Mouse (Mus musculus) monocyte, adult 59 days (primary cell): ENCODE measurements around the gene Rps11. TPM values are rescaled to one million over a fixed set of nuclear protein-coding genes. Genes with fewer than 3 reads are reported as not detected.

Experiments used
- total RNA-seq, 2 experiments: library from RNA; stranded (reverse); gene quantifications; one replicate each; pipeline ENCODE4 v1.2.4; 2023

Gene Rps11
- total RNA-seq = 1,000 to 10,000 TPM; 2,292 to 2,480 TPM

DNA sequence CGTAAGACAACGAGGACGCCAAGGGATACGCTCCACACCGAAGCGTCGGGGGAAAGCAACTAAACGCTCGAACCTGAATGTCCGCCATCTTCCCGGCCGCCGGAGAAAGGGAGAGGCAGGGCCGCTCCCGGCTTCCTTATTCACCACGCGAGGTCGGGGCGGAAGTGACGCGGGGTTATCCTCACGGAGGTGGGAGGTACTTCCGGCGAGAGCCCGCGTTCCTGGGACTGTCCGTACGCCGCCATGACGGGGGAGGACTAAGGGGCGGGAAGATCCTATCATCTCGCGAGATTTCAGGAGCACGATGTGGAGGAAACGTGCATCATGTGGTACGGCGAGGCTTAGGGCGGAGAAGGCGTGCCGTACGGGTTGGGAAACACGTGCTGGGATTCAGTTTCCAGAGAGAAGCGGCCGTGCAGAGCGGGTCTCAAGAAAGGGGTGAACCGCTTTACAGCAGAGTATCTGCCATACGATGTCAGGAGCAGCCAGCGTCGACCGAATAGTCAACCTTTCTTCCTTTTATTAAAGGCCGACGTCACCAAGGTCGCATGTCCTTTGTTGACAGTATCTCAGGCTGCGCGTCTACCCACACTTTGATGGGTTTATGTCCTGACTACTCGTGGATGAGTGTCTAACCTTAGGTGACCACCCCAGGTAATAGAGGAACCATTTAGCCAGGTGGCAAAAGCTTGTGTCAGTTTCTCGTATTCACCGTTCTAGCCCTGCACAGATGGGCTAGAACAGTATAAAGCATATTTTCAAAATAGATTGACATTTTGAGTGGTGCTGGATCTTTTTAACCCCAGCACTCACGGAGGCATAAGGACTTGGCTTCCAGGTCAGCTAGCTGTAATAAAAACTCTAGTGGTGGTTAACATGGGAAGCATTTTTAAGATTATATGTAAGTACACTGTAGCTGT lies at the start of gene Rps11:
TSS of gene Rps11 (minus strand) at position 216 of the 920 bp plus-strand sequence.

DNA sequence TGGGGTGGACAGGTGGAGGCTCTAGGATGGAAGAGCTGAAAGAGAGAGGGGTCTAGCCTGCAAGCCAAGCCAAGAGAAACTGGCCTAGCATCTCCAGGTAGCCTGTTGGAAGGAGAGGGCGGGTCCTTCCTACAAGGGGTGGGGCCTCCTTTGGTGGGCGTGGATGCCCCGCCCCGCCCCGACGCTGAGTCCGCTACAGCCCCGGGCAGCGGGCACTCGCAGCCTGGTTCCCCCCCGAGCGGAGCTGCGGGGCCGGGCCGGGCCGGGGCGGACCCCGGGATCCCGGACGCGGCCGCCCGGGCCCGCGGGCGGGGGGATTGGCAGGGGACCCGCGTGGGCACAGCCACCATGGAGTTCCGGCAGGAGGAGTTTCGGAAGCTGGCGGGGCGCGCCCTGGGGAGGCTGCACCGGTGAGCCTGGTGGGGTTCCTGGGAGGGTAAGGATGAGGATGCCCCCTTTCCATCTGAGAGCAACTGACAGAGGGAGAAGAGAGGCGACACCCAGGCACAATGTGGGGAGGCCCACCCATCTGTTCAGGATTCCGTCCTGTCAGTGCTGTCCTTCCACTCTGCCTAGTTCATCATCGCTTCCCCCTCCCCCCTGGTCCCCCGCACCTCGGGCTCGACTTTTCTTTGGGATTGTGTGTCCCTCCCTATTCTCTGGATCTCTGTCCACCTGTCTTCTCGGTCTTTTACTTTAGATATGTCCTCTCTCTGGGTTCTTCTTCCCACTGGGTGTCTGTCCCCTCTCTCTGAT lies 39.7 kb upstream of the Rps11 start, which contains the start of gene Slc17a7:
TSS of gene Slc17a7 (plus strand) at position 215 of the 756 bp plus-strand sequence.

GRCm38 (mm10) chr7:45154096-45154992 lies 30.1 kb upstream of the Rps11 start, which contains the start of the genes Pih1d1 and Aldh16a1:
Gene Pih1d1 (plus strand): TSS chr7:45154303.
Gene Aldh16a1 (minus strand): TSS chr7:45154584.

GRCm38 (mm10) chr7:45135993-45136567 lies 11.8 kb upstream of the Rps11 start, which contains the start of the genes Gm45713 and Flt3l:
Gene Gm45713 (minus strand): TSS chr7:45136231.
Gene Flt3l (minus strand): TSS chr7:45136432.

DNA sequence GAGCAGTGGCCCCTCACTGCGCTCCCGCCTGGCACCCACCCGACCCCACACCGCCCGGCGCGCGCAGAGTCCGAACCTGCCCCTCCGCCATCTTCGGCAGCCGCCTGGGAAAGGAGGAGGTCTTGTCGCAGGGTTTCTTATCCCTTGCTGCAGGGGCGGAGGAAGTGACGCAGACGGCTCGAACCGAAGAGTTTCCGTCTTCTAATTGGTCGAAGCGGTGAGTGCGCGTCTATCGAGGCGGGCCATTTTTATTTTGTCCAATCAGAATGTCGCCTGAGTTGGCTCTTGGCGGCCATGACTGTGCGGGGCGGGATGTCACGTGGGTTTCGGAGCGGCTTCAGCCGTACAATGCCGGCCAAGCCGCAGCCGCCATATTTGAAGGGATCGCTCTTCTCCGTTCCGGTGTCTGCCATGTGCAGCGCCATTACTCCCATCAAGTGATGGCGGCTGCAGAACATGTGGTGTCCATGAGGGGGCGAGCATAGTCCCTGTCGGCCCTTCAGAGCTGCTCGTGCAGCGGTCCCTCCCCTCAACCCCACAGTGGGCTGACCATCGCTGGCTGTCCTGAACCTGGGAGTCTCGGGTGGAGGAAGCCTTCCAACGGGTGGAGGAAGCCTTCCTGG lies 4.5 kb upstream of the Rps11 start, which contains the start of gene Rpl13a:
TSS of gene Rpl13a (minus strand) at position 138 of the 623 bp plus-strand sequence.

GRCm38 (mm10) chr7:45103652-45104180 lies 20.5 kb downstream of the Rps11 start, which contains the start of gene Fcgrt:
Gene Fcgrt (minus strand): TSS chr7:45103851.

GRCm38 (mm10) chr7:45092048-45092447 lies 32.2 kb downstream of the Rps11 start, which contains the start of gene Rcn3:
Gene Rcn3 (minus strand): TSS chr7:45092221.

Other genes with a start within 250 kb of the Rps11 start
- 10 to 100 TPM; 51.0 to 54.3 TPM for gene Med25, start 231.7 kb downstream of the Rps11 start, total RNA-seq
- gene Fuz, start 228.4 kb downstream of the Rps11 start, total RNA-seq = 10 to 100 TPM in 1 of 2 experiments, 1 to 10 TPM in 1; 8.5 to 13.7 TPM
- 10 to 100 TPM; 65.0 to 66.5 TPM for gene Ap2a1, start 194.9 kb downstream of the Rps11 start, total RNA-seq
- not detected for gene Tsks, start 181.2 kb downstream of the Rps11 start, total RNA-seq
- gene Cpt1c, start 149.6 kb downstream of the Rps11 start, total RNA-seq = 1 to 10 TPM in 1 of 2 experiments, under 1 TPM in 1; 0.63 to 2.0 TPM
- gene Prmt1, start 137.9 kb downstream of the Rps11 start, total RNA-seq = 10 to 100 TPM; 73.2 to 92.6 TPM
- 100 to 1,000 TPM in 1 of 2 experiments, 10 to 100 TPM in 1; 99.4 to 105 TPM for gene Irf3, start 126.8 kb downstream of the Rps11 start, total RNA-seq
- gene Bcl2l12, start 125.7 kb downstream of the Rps11 start, total RNA-seq = 10 to 100 TPM; 12.7 to 21.1 TPM
- gene Scaf1, start 108.1 kb downstream of the Rps11 start, total RNA-seq = 10 to 100 TPM; 79.7 to 88.3 TPM
- gene Rras, start 106.5 kb downstream of the Rps11 start, total RNA-seq = 100 to 1,000 TPM; 157 to 168 TPM
- gene Prr12, start 71.6 kb downstream of the Rps11 start, total RNA-seq = 10 to 100 TPM; 36.6 to 38.5 TPM
- gene Nosip, start 62.0 kb downstream of the Rps11 start, total RNA-seq = 10 to 100 TPM; 43.8 to 49.1 TPM
- gene Prrg2, start 61.8 kb downstream of the Rps11 start, total RNA-seq = 10 to 100 TPM; 14.4 to 16.2 TPM
- 1 to 10 TPM; 3.8 to 4.9 TPM for gene Rcn3, start 32.2 kb downstream of the Rps11 start, total RNA-seq
- 100 to 1,000 TPM; 134 to 157 TPM for gene Fcgrt, start 20.6 kb downstream of the Rps11 start, total RNA-seq
- gene Rpl13a, start 4.3 kb upstream of the Rps11 start, total RNA-seq = 1,000 to 10,000 TPM; 1,720 to 2,206 TPM
- gene Gm45713, start 11.8 kb upstream of the Rps11 start, total RNA-seq = not detected
- gene Flt3l, start 12.0 kb upstream of the Rps11 start, total RNA-seq = 10 to 100 TPM; 38.8 to 44.7 TPM
- gene Pih1d1, start 29.9 kb upstream of the Rps11 start, total RNA-seq = 10 to 100 TPM; 40.7 to 42.0 TPM
- gene Aldh16a1, start 30.1 kb upstream of the Rps11 start, total RNA-seq = 100 to 1,000 TPM; 133 to 144 TPM
- gene Slc17a7, start 39.5 kb upstream of the Rps11 start, total RNA-seq = not detected
- gene Gfy, start 55.1 kb upstream of the Rps11 start, total RNA-seq = not detected
- not detected for gene Pth2, start 56.6 kb upstream of the Rps11 start, total RNA-seq
- not detected for gene Ccdc155, start 80.5 kb upstream of the Rps11 start, total RNA-seq
- gene Dkkl1, start 87.7 kb upstream of the Rps11 start, total RNA-seq = 1 to 10 TPM in 1 of 2 experiments, under 1 TPM in 1; 0.71 to 1.8 TPM
- 1 to 10 TPM in 1 of 2 experiments, under 1 TPM in 1; 0.46 to 3.1 TPM for gene Tead2, start 91.3 kb upstream of the Rps11 start, total RNA-seq
- 100 to 1,000 TPM; 153 to 162 TPM for gene Cd37, start 114.7 kb upstream of the Rps11 start, total RNA-seq
- gene Slc6a16, start 116.6 kb upstream of the Rps11 start, total RNA-seq = not detected
- under 1 TPM in 1 of 2 experiments, not detected in 1; 0.27 TPM for gene Slc6a21, start 153.1 kb upstream of the Rps11 start, total RNA-seq
- gene Trpm4, start 209.3 kb upstream of the Rps11 start, total RNA-seq = 10 to 100 TPM; 13.8 to 14.3 TPM
- gene Hrc, start 210.9 kb upstream of the Rps11 start, total RNA-seq = not detected
- under 1 TPM; 0.18 to 0.67 TPM for gene Ppfia3, start 242.6 kb upstream of the Rps11 start, total RNA-seq
- gene Lin7b, start 246.1 kb upstream of the Rps11 start, total RNA-seq = not detected